Comparison of ENCODE assay signal across 18 mouse cellular contexts in genomic region chr11:118323974-118324373, GRCm38 (mm10). TPM values are rescaled to one million over a fixed set of nuclear protein-coding genes. Genes with fewer than 3 reads are reported as not detected.
DNase-seq lines count a peak whose midpoint lies in the region; ATAC-seq and TF ChIP-seq lines count a peak whose summit lies in the region.
"Had no signal": no experiment of that assay in that cellular context is flagged by ENCODE, and none has a peak within 500 bp of the region (broad histone marks: within the 10 kb centered on the region; RNA-seq: fewer than 3 reads in every experiment).

No protein-coding gene starts in this region.

- H3K4me2 ChIP-seq in heart, embryonic 12.5 days = no peak overlapping the region
- H3K4me2 ChIP-seq in midbrain, embryonic 14.5 days (ENCODE audit: low read length) = no peak overlapping the region
- H3K4me2 ChIP-seq in myocyte (ENCODE audit: low read depth) = peak overlapping the region; percentile 49
- H3K4me2 ChIP-seq: midbrain, embryonic 12.5 days had no signal

- no peak for DNase-seq in heart, postnatal 4 days
- DNase-seq in midbrain, embryonic 10.5 days (ENCODE audit: low spot score) = no peak
- DNase-seq in midbrain, embryonic 14.5 days = no peak
- DNase-seq in layer of hippocampus, adult 9-10 months (ENCODE audit: low spot score) = no peak
- DNase-seq: adrenal gland, adult 8-10 months; B cell, adult 2 months; cerebellum, postnatal 14 days; kidney, adult 2 months; left cerebral cortex, postnatal 4 days; lung, adult 2 months; lung, postnatal 36 days; retina, postnatal 1 day; thymus, adult 18-20 months had no signal

- H3K4me1 ChIP-seq in heart, embryonic 12.5 days (replicated peaks) = peaks cover 32% of the 10 kb centered on the region
- peaks cover 43% of the 10 kb centered on the region for H3K4me1 ChIP-seq in midbrain, embryonic 10.5 days
- peaks cover 24% of the 10 kb centered on the region for H3K4me1 ChIP-seq in midbrain, embryonic 14.5 days (ENCODE audit: control insufficient read depth, insufficient read depth, low read length)
- peaks cover 40% of the 10 kb centered on the region for H3K4me1 ChIP-seq in embryonic fibroblast, embryonic 13.5 days (ENCODE audit: control insufficient read depth, insufficient read depth, low read length)

- no peak for TF ChIP-seq CTCF in embryonic fibroblast, embryonic 13.5 days (IDR thresholded peaks at IDR 0.05; ENCODE audit: borderline replicate concordance, insufficient read depth, low read length)

- no peak overlapping the region for H3K4me3 ChIP-seq in heart, embryonic 12.5 days
- H3K4me3 ChIP-seq in midbrain, embryonic 10.5 days = no peak overlapping the region
- no peak overlapping the region for H3K4me3 ChIP-seq in midbrain, embryonic 14.5 days (replicated peaks; ENCODE audit: low read depth, low read length)
- no peak overlapping the region for H3K4me3 ChIP-seq in embryonic fibroblast, embryonic 13.5 days (ENCODE audit: insufficient read depth, low read length)
- no peak overlapping the region for H3K4me3 ChIP-seq in myocyte
- H3K4me3 ChIP-seq: midbrain, embryonic 12.5 days had no signal

- no peak for ATAC-seq in heart, embryonic 12.5 days (ENCODE audit: insufficient number of reproducible peaks, low FRiP score)
- ATAC-seq in midbrain, embryonic 14.5 days (ENCODE audit: low FRiP score, low TSS enrichment) = no peak

- H3K36me3 ChIP-seq in heart, embryonic 12.5 days = peaks cover 14% of the 10 kb centered on the region
- H3K36me3 ChIP-seq in midbrain, embryonic 10.5 days = peaks cover 23% of the 10 kb centered on the region
- peaks cover 8% of the 10 kb centered on the region for H3K36me3 ChIP-seq in midbrain, embryonic 14.5 days (ENCODE audit: control insufficient read depth, insufficient read depth, low read length)
- H3K36me3 ChIP-seq in myocyte (ENCODE audit: control insufficient read depth, insufficient read depth) = peaks cover 13% of the 10 kb centered on the region

- peak overlapping the region; percentile 52 for H3K27ac ChIP-seq in heart, embryonic 12.5 days (ENCODE audit: poor library complexity, severe bottlenecking)
- H3K27ac ChIP-seq in midbrain, embryonic 10.5 days (replicated peaks) = peak overlapping the region; percentile 4; the same call in 1 of the 2 replicates
- no peak overlapping the region for H3K27ac ChIP-seq in midbrain, embryonic 14.5 days (replicated peaks; ENCODE audit: low read depth, low read length)
- peak overlapping the region; percentile 86 for H3K27ac ChIP-seq in embryonic fibroblast, embryonic 13.5 days (ENCODE audit: insufficient read depth, low read length)
- H3K27ac ChIP-seq: midbrain, embryonic 12.5 days had no signal

- H3K9ac ChIP-seq in heart, embryonic 12.5 days = no peak overlapping the region
- H3K9ac ChIP-seq in midbrain, embryonic 14.5 days (replicated peaks; ENCODE audit: low read length) = no peak overlapping the region
- H3K9ac ChIP-seq: midbrain, embryonic 12.5 days had no signal

- H3ac ChIP-seq in myocyte (ENCODE audit: control insufficient read depth, insufficient read length) = no peak overlapping the region

- peaks cover 50% of the 10 kb centered on the region for H3K79me2 ChIP-seq in myocyte (ENCODE audit: control insufficient read depth, insufficient read depth)

- 25% methylated on average over 5 of the region's 5 CpGs for WGBS in heart, embryonic 12.5 days
- WGBS in midbrain, embryonic 10.5 days = 87% methylated on average over 5 of the region's 5 CpGs
- WGBS in midbrain, embryonic 14.5 days = 87% methylated on average over 5 of the region's 5 CpGs

- H3K9me3 ChIP-seq in heart, embryonic 12.5 days (replicated peaks) = no peaks in the 10 kb centered on the region
- no peaks in the 10 kb centered on the region for H3K9me3 ChIP-seq in midbrain, embryonic 10.5 days (replicated peaks)
- no peaks in the 10 kb centered on the region for H3K9me3 ChIP-seq in midbrain, embryonic 14.5 days (ENCODE audit: control insufficient read depth, low read length)
- H3K9me3 ChIP-seq: midbrain, embryonic 12.5 days had no signal

- H3K27me3 ChIP-seq in heart, embryonic 12.5 days (replicated peaks) = no peaks in the 10 kb centered on the region
- H3K27me3 ChIP-seq in midbrain, embryonic 10.5 days (ENCODE audit: low read depth, poor library complexity, severe bottlenecking) = no peaks in the 10 kb centered on the region
- no peaks in the 10 kb centered on the region for H3K27me3 ChIP-seq in midbrain, embryonic 14.5 days (ENCODE audit: control insufficient read depth, insufficient read depth, low read length)
- H3K27me3 ChIP-seq in myocyte (ENCODE audit: control insufficient read depth, insufficient read depth, insufficient read length) = no peaks in the 10 kb centered on the region
- H3K27me3 ChIP-seq: midbrain, embryonic 12.5 days had no signal

- TF ChIP-seq POLR2A in embryonic fibroblast, embryonic 13.5 days (IDR thresholded peaks at IDR 0.05; ENCODE audit: low read depth, low read length) = no peak
- no peak for TF ChIP-seq POLR2A in myocyte (IDR thresholded peaks at IDR 0.05; ENCODE audit: insufficient read length, low read depth)

TF ChIP-seq in myocyte, 11 proteins besides CTCF, POLR2A, EP300 and RAD21:
- TF ChIP-seq MAX (IDR thresholded peaks at IDR 0.05; ENCODE audit: low read depth) (no peak), TCF12 (IDR thresholded peaks at IDR 0.05; ENCODE audit: insufficient read depth, poor library complexity, severe bottlenecking) (no peak), SRF (IDR thresholded peaks at IDR 0.05; ENCODE audit: control insufficient read depth, insufficient read length, low read depth) (no peak), USF1 (IDR thresholded peaks at IDR 0.05; ENCODE audit: low read depth) (no peak), MYOG (IDR thresholded peaks at IDR 0.05; ENCODE audit: control insufficient read depth in 1 of 3, insufficient read depth in 1 of 3, insufficient read length in 2 of 3, low read depth in 2 of 3) (no peak), MYOD1 (IDR thresholded peaks at IDR 0.05; ENCODE audit: control insufficient read depth in 1 of 3, insufficient read length in 2 of 3, low read depth in 2 of 3) (no peak), E2F4 (IDR thresholded peaks at IDR 0.05; ENCODE audit: insufficient read depth) (no peak), POLR2AphosphoS2 (IDR thresholded peaks at IDR 0.05; ENCODE audit: insufficient read length, low read depth) (no peak), CEBPB (IDR thresholded peaks at IDR 0.05; ENCODE audit: insufficient read depth, poor library complexity, severe bottlenecking) (no peak), TCF3 (IDR thresholded peaks at IDR 0.05; ENCODE audit: insufficient read length, low read depth) (no peak), REST (IDR thresholded peaks at IDR 0.05; ENCODE audit: insufficient read depth, insufficient read length) (no peak)

RNA-seq across cellular contexts. Expression of gene Cep295nl, which starts 18.3 kb away (rescaled TPM):
- polyA plus RNA-seq in heart, embryonic 12.5 days (2016; fragmentation: Nextera tagmentation; extraction: Ambion mirVana) = 0.23 and 0.24 TPM in 2 replicates
- total RNA-seq in heart, postnatal 4 days (2021) = 1 to 10 TPM; 1.9 to 2.5 TPM
- polyA plus RNA-seq in midbrain, embryonic 10.5 days (2016; fragmentation: Nextera tagmentation; extraction: Ambion mirVana) = 0.06 and 0.21 TPM in 2 replicates
- 0.21 and 0.22 TPM in 2 replicates for polyA plus RNA-seq in midbrain, embryonic 14.5 days (2014; fragmentation: Nextera tagmentation; extraction: Ambion mirVana)
- polyA plus RNA-seq in embryonic fibroblast, embryonic 13.5 days (2011; ENCODE audit: insufficient read length, low read depth, missing spikeins) = 5.2 and 6.1 TPM in 2 replicates
- polyA plus RNA-seq in myocyte (2012; fragmentation: generic; extraction: Trizol) = 0.60 TPM
- polyA plus RNA-seq: large intestine, adult 2 months had no signal

RNA-seq across cellular contexts. Expression of gene Timp2, which starts 31.6 kb away (rescaled TPM):
- 68.9 and 72.1 TPM in 2 replicates for polyA plus RNA-seq in heart, embryonic 12.5 days (2016; fragmentation: Nextera tagmentation; extraction: Ambion mirVana)
- 100 to 1,000 TPM; 206 to 223 TPM for total RNA-seq in heart, postnatal 4 days (2021)
- polyA plus RNA-seq in midbrain, embryonic 10.5 days (2016; fragmentation: Nextera tagmentation; extraction: Ambion mirVana) = 29.0 and 32.1 TPM in 2 replicates
- polyA plus RNA-seq in midbrain, embryonic 14.5 days (2014; fragmentation: Nextera tagmentation; extraction: Ambion mirVana) = 71.3 and 81.8 TPM in 2 replicates
- polyA plus RNA-seq in embryonic fibroblast, embryonic 13.5 days (2011; ENCODE audit: insufficient read length, low read depth, missing spikeins) = 967 and 1,083 TPM in 2 replicates
- 321 TPM for polyA plus RNA-seq in myocyte (2012; fragmentation: generic; extraction: Trizol)

RNA-seq across cellular contexts. Expression of gene Usp36, which starts 33.9 kb away (rescaled TPM):
- polyA plus RNA-seq in heart, embryonic 12.5 days (2016; fragmentation: Nextera tagmentation; extraction: Ambion mirVana) = 14.8 and 16.2 TPM in 2 replicates
- 10 to 100 TPM; 15.5 to 18.7 TPM for total RNA-seq in heart, postnatal 4 days (2021)
- 20.4 and 23.6 TPM in 2 replicates for polyA plus RNA-seq in midbrain, embryonic 10.5 days (2016; fragmentation: Nextera tagmentation; extraction: Ambion mirVana)
- 11.7 and 13.4 TPM in 2 replicates for polyA plus RNA-seq in midbrain, embryonic 14.5 days (2014; fragmentation: Nextera tagmentation; extraction: Ambion mirVana)
- polyA plus RNA-seq in embryonic fibroblast, embryonic 13.5 days (2011; ENCODE audit: insufficient read length, low read depth, missing spikeins) = 19.4 and 21.6 TPM in 2 replicates
- 19.5 TPM for polyA plus RNA-seq in myocyte (2012; fragmentation: generic; extraction: Trizol)
